Mouse (Mus musculus) limb, embryonic 10.5 days (tissue): Measurements from ENCODE around the gene Batf2. TPM values are rescaled to one million over a fixed set of nuclear protein-coding genes. Genes with fewer than 3 reads are reported as not detected.
A peak's percentile ranks its signal among the peaks of the same experiment; 100 is the strongest.

ENCODE experiments used
- DNase-seq: peaks from one replicate; pipeline ENCODE4 v3.0.0-alpha.2; 2017; ENCODE audit warnings: low spot score
- H3K27ac ChIP-seq: fragments of 300-500 bp; sonication (generic); 2 replicates; pipeline ENCODE4 v1.5.1; 2016; ENCODE audit warnings: mild to moderate bottlenecking
- H3K27me3 ChIP-seq: fragments of 300-500 bp; sonication (generic); 2 replicates; pipeline ENCODE4 v1.6.1; 2016; ENCODE audit warnings: low read depth, mild to moderate bottlenecking; ENCODE audit not compliant: poor library complexity, severe bottlenecking
- H3K36me3 ChIP-seq: fragments of 300-500 bp; sonication (generic); 2 replicates; pipeline ENCODE4 v1.6.1; 2016; ENCODE audit warnings: mild to moderate bottlenecking, moderate library complexity
- H3K4me1 ChIP-seq: fragments of 300-500 bp; sonication (generic); 2 replicates; pipeline ENCODE4 v1.6.1; 2016
- H3K4me3 ChIP-seq: fragments of 300-500 bp; sonication (generic); 2 replicates; pipeline ENCODE4 v1.5.1; 2016; ENCODE audit warnings: mild to moderate bottlenecking, moderate library complexity
- H3K9me3 ChIP-seq: fragments of 300-500 bp; sonication (generic); replicated peaks from 2 replicates; pipeline ENCODE4 v1.6.1; 2016; ENCODE audit warnings: mild to moderate bottlenecking
- WGBS: fragments of 180-500 bp; shearing (Covaris S2); methylation state at CpG from one replicate; pipeline ENCODE4 v1.1.7; 2016; 5-methylcytosine and 5-hydroxymethylcytosine counted together
- polyA plus RNA-seq: library from polyadenylated mRNA; unstranded; fragments of >200 nt; fragmentation: Nextera tagmentation; extraction: Ambion mirVana; gene quantifications from 2 replicates; pipeline ENCODE4 v1.2.1, GENCODE M21; 2016

Gene Batf2
- polyA plus RNA-seq, 1 experiment from 2014 or later, result not detected

GRCm38 (mm10) chr19:6141394-6141749, 589 bp downstream of the Batf2 start, which contains the start of gene Arl2:
Gene Arl2, minus strand, starts transcription at chr19:6141548.
- Histone ChIP-seq H3K9me3 (no peaks in the 10 kb centered on the region), H3K4me3 (peak within 1 kb of the TSS; percentile 71), H3K36me3 (peaks cover 17% of the 10 kb centered on the region), H3K4me1 (peaks cover 19% of the 10 kb centered on the region), H3K27me3 (no peaks in the 10 kb centered on the region), H3K27ac (peak within 1 kb of the TSS; percentile 98)
- DNase-seq, result no peak
- under 1% methylated on average over 15 of the region's 15 CpGs for WGBS

- Histone ChIP-seq H3K4me1 (peaks cover 14% of the 10 kb centered on the region), H3K9me3 (no peaks in the 10 kb centered on the region), H3K4me3 (no peak overlapping the region), H3K36me3 (no peaks in the 10 kb centered on the region), H3K27me3 (no peaks in the 10 kb centered on the region), H3K27ac (no peak overlapping the region)
- 79% methylated on average over 5 of the region's 5 CpGs for WGBS
- DNase-seq, result no peak
Measured at GRCm38 (mm10) chr19:6144842-6145241, 4.1 kb downstream of the Batf2 start.

- H3K36me3 ChIP-seq, result no peaks in the 10 kb centered on the region
- no peaks in the 10 kb centered on the region for H3K9me3 ChIP-seq
- no peaks in the 10 kb centered on the region for H3K27me3 ChIP-seq
- H3K27ac ChIP-seq, result no peak overlapping the region
- 87% methylated on average over 9 of the region's 9 CpGs for WGBS
- DNase-seq, result no peak
- no peaks in the 10 kb centered on the region for H3K4me1 ChIP-seq
- no peak overlapping the region for H3K4me3 ChIP-seq
Measured at GRCm38 (mm10) chr19:6155174-6155573, 14.4 kb downstream of the Batf2 start.

GRCm38 (mm10) chr19:6156372-6156771, 15.6 kb downstream of the Batf2 start:
- H3K4me1 ChIP-seq, result no peaks in the 10 kb centered on the region
- no peaks in the 10 kb centered on the region for H3K9me3 ChIP-seq
- no peak for DNase-seq
- H3K27ac ChIP-seq, result no peak overlapping the region
- 68% methylated on average over 8 of the region's 8 CpGs for WGBS
- H3K27me3 ChIP-seq, result no peaks in the 10 kb centered on the region
- no peak overlapping the region for H3K4me3 ChIP-seq
- H3K36me3 ChIP-seq, result no peaks in the 10 kb centered on the region

GRCm38 (mm10) chr19:6157220-6157619, 16.4 kb downstream of the Batf2 start:
- Histone ChIP-seq H3K27me3 (no peaks in the 10 kb centered on the region), H3K36me3 (no peaks in the 10 kb centered on the region), H3K9me3 (no peaks in the 10 kb centered on the region), H3K4me3 (no peak overlapping the region), H3K4me1 (no peaks in the 10 kb centered on the region), H3K27ac (no peak overlapping the region)
- no peak for DNase-seq
- 75% methylated on average over 6 of the region's 6 CpGs for WGBS

GRCm38 (mm10) chr19:6163872-6164547, 23.2 kb downstream of the Batf2 start:
- Histone ChIP-seq H3K27ac (no peak overlapping the region), H3K27me3 (no peaks in the 10 kb centered on the region), H3K4me1 (0 out of 2 replicates have a peak, but pooled peaks cover 3% of the 10 kb centered on the region), H3K36me3 (no peaks in the 10 kb centered on the region), H3K4me3 (no peak overlapping the region), H3K9me3 (no peaks in the 10 kb centered on the region)
- 81% methylated on average over 10 of the region's 10 CpGs for WGBS
- no peak for DNase-seq

GRCm38 (mm10) chr19:6166750-6167149, 26.0 kb downstream of the Batf2 start:
- H3K27me3 ChIP-seq, result no peaks in the 10 kb centered on the region
- H3K27ac ChIP-seq, result no peak overlapping the region
- H3K36me3 ChIP-seq, result no peaks in the 10 kb centered on the region
- WGBS, result 79% methylated on average over 4 of the region's 4 CpGs
- H3K4me1 ChIP-seq, result 0 out of 2 replicates have a peak, but pooled peaks cover 3% of the 10 kb centered on the region
- H3K4me3 ChIP-seq, result no peak overlapping the region
- H3K9me3 ChIP-seq, result no peaks in the 10 kb centered on the region
- DNase-seq, result no peak

- DNase-seq, result no peak
- Histone ChIP-seq H3K4me1 (no peaks in the 10 kb centered on the region), H3K27me3 (no peaks in the 10 kb centered on the region), H3K9me3 (no peaks in the 10 kb centered on the region), H3K27ac (no peak overlapping the region), H3K36me3 (no peaks in the 10 kb centered on the region), H3K4me3 (no peak overlapping the region)
- 86% methylated on average over 8 of the region's 8 CpGs for WGBS
Measured at GRCm38 (mm10) chr19:6171215-6171614, 30.4 kb downstream of the Batf2 start.

- Histone ChIP-seq H3K27ac (no peak overlapping the region), H3K9me3 (no peaks in the 10 kb centered on the region), H3K36me3 (no peaks in the 10 kb centered on the region), H3K4me1 (no peaks in the 10 kb centered on the region), H3K4me3 (no peak overlapping the region), H3K27me3 (no peaks in the 10 kb centered on the region)
- 37% methylated on average over 5 of the region's 5 CpGs for WGBS
- no peak for DNase-seq
Measured at GRCm38 (mm10) chr19:6174771-6175170, 34.0 kb downstream of the Batf2 start.

- no peaks in the 10 kb centered on the region for H3K36me3 ChIP-seq
- no peak overlapping the region for H3K27ac ChIP-seq
- no peak overlapping the region for H3K4me3 ChIP-seq
- no peaks in the 10 kb centered on the region for H3K27me3 ChIP-seq
- peaks cover 4% of the 10 kb centered on the region; the same call in 1 of the 2 replicates for H3K4me1 ChIP-seq
- 94% methylated on average over 6 of the region's 6 CpGs for WGBS
- H3K9me3 ChIP-seq, result no peaks in the 10 kb centered on the region
- DNase-seq, result no peak
Measured at GRCm38 (mm10) chr19:6178775-6179174, 38.0 kb downstream of the Batf2 start.

GRCm38 (mm10) chr19:6181629-6182028, 40.8 kb downstream of the Batf2 start:
- peaks cover 4% of the 10 kb centered on the region; the same call in 1 of the 2 replicates for H3K4me1 ChIP-seq
- no peaks in the 10 kb centered on the region for H3K36me3 ChIP-seq
- peak; percentile 59 for DNase-seq
- no peaks in the 10 kb centered on the region for H3K9me3 ChIP-seq
- no peaks in the 10 kb centered on the region for H3K27me3 ChIP-seq
- H3K4me3 ChIP-seq, result no peak overlapping the region
- H3K27ac ChIP-seq, result no peak overlapping the region
- 21% methylated on average over 5 of the region's 5 CpGs for WGBS

GRCm38 (mm10) chr19:6182534-6182933, 41.8 kb downstream of the Batf2 start:
- no peaks in the 10 kb centered on the region for H3K36me3 ChIP-seq
- 11% methylated on average over 3 of the region's 3 CpGs for WGBS
- no peak for DNase-seq
- H3K9me3 ChIP-seq, result no peaks in the 10 kb centered on the region
- H3K27ac ChIP-seq, result no peak overlapping the region
- peaks cover 4% of the 10 kb centered on the region; the same call in 1 of the 2 replicates for H3K4me1 ChIP-seq
- no peaks in the 10 kb centered on the region for H3K27me3 ChIP-seq
- no peak overlapping the region for H3K4me3 ChIP-seq

- 84% methylated on average over 23 of the region's 23 CpGs for WGBS
- no peak within 1 kb of the TSS for H3K27ac ChIP-seq
Measured at GRCm38 (mm10) chr19:6184131-6184530, 43.3 kb downstream of the Batf2 start, which contains the start of gene Majin. Gene Majin, plus strand, starts transcription at chr19:6184388.

GRCm38 (mm10) chr19:6204265-6204664, 63.5 kb downstream of the Batf2 start:
- DNase-seq, result no peak
- Histone ChIP-seq H3K9me3 (no peaks in the 10 kb centered on the region), H3K4me1 (no peaks in the 10 kb centered on the region), H3K27ac (no peak overlapping the region), H3K4me3 (no peak overlapping the region), H3K27me3 (no peaks in the 10 kb centered on the region), H3K36me3 (no peaks in the 10 kb centered on the region)
- WGBS, result 88% methylated on average over 2 of the region's 2 CpGs

More at GRCm38 (mm10) chr19:6184131-6184530, 43.3 kb downstream of the Batf2 start, which contains the start of gene Majin:
- Histone ChIP-seq H3K9me3 (no peaks in the 10 kb centered on the region), H3K36me3 (no peaks in the 10 kb centered on the region), H3K4me3 (no peak within 1 kb of the TSS), H3K4me1 (peaks cover 4% of the 10 kb centered on the region; the same call in 1 of the 2 replicates), H3K27me3 (no peaks in the 10 kb centered on the region)
- no peak for DNase-seq
